Mouse (Mus musculus): ENCODE measurements around the gene Vps39. TPM values are rescaled to one million over a fixed set of nuclear protein-coding genes. Genes with fewer than 3 reads are reported as not detected.

Vps39 gene
- polyA plus RNA-seq, 1 experiment from 2014 or later: 7.1 TPM

- no peaks in the 10 kb centered on the region for H3K9me3 ChIP-seq (replicated peaks)
- no peak overlapping the region; the same call in 1 of the 2 replicates for H3K27ac ChIP-seq
- H3K4me3 ChIP-seq (replicated peaks): peak overlapping the region; percentile 98; the same call in 1 of the 2 replicates
- H3K9ac ChIP-seq: no peak overlapping the region
- peaks cover 28% of the 10 kb centered on the region for H3K4me1 ChIP-seq (replicated peaks)
- H3K36me3 ChIP-seq: peaks cover 48% of the 10 kb centered on the region
- no peak for ATAC-seq (ENCODE audit: low read depth)
- DNase-seq: no peak
- H3K4me2 ChIP-seq: peak overlapping the region; percentile 32
- H3K27me3 ChIP-seq: no peaks in the 10 kb centered on the region
- WGBS (ENCODE audit: insufficient replicate concordance): 72% methylated on average over 5 of the region's 5 CpGs
Measured at GRCm38 (mm10) chr2:120351321-120351720, 1.6 kb downstream of the Vps39 start.

DNA sequence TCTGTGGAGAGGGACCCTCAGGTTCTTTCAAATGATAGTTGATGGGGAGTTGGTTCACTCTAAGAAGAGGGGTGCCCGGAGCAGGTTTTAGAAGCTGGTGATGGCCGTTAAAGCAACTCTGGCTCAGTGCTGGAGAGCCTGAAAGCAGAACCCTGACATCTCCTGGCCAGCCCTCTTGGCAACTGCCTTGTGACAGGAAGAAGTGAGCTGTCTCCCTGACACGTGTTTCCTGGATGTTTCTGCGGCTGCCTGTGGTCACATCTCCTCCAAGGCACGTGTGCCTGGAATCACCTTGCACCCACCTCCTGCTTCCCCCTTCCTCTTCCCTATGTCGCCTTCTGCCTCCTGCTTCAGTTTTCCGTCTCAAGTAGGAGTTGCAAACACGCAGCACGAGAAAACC lies 4.8 kb downstream of the Vps39 start:
- H3K9me3 ChIP-seq (replicated peaks): no peaks in the 10 kb centered on the region
- no peak overlapping the region for H3K4me3 ChIP-seq (replicated peaks)
- H3K27ac ChIP-seq: no peak overlapping the region
- H3K27me3 ChIP-seq: no peaks in the 10 kb centered on the region
- peaks cover 49% of the 10 kb centered on the region for H3K36me3 ChIP-seq
- no peak overlapping the region for H3K4me2 ChIP-seq
- ATAC-seq (ENCODE audit: low read depth) (no peak), DNase-seq (no peak)
- H3K4me1 ChIP-seq (replicated peaks): peaks cover 28% of the 10 kb centered on the region
- H3K9ac ChIP-seq: no peak overlapping the region
- WGBS (ENCODE audit: insufficient replicate concordance): 31% methylated on average over 9 of the region's 9 CpGs

- Histone ChIP-seq H3K9ac (no peak overlapping the region), H3K36me3 (peaks cover 81% of the 10 kb centered on the region), H3K4me1 (replicated peaks) (no peaks in the 10 kb centered on the region), H3K9me3 (replicated peaks) (no peaks in the 10 kb centered on the region), H3K27ac (no peak overlapping the region), H3K4me3 (replicated peaks) (no peak overlapping the region), H3K27me3 (no peaks in the 10 kb centered on the region), H3K4me2 (no peak overlapping the region)
- ATAC-seq (ENCODE audit: low read depth) (no peak), DNase-seq (no peak)
- 79% methylated on average over 1 of the region's 1 CpGs for whole genome bisulfite sequencing (ENCODE audit: insufficient replicate concordance)
Measured at GRCm38 (mm10) chr2:120341741-120342140, 11.2 kb downstream of the Vps39 start.

DNA sequence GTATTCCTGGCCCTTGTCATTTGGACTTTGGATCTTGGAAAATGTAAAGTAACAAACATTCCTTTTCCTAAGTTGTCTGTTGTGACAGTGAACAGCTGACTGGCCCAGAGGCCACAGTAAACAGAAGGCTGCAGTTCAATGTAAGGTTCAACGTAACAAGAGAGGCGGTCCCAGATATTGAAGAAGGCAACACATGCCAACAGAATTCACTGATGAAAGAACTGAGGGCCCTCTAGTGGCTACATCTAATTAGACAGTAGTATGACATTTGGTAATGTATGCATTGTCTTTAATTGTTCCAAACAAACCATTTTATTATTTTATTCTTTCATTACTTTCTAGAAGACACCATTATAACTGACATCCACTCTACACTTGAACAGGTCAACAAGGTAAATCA lies 15.1 kb downstream of the Vps39 start:
- no peak for ATAC-seq (ENCODE audit: low read depth)
- no peaks in the 10 kb centered on the region for H3K4me1 ChIP-seq (replicated peaks)
- H3K4me2 ChIP-seq: no peak overlapping the region
- WGBS (ENCODE audit: insufficient replicate concordance): 79% methylated on average over 2 of the region's 2 CpGs
- H3K9ac ChIP-seq: no peak overlapping the region
- no peak overlapping the region for H3K4me3 ChIP-seq (replicated peaks)
- peaks cover 76% of the 10 kb centered on the region for H3K36me3 ChIP-seq
- no peaks in the 10 kb centered on the region for H3K9me3 ChIP-seq (replicated peaks)
- H3K27ac ChIP-seq: no peak overlapping the region
- no peaks in the 10 kb centered on the region for H3K27me3 ChIP-seq
- DNase-seq: no peak

GRCm38 (mm10) chr2:120331575-120331974 lies 21.4 kb downstream of the Vps39 start:
- H3K4me3 ChIP-seq (replicated peaks): no peak overlapping the region
- no peaks in the 10 kb centered on the region for H3K9me3 ChIP-seq (replicated peaks)
- H3K36me3 ChIP-seq: peaks cover 74% of the 10 kb centered on the region
- no peak overlapping the region for H3K4me2 ChIP-seq
- H3K27me3 ChIP-seq: no peaks in the 10 kb centered on the region
- DNase-seq (no peak), ATAC-seq (ENCODE audit: low read depth) (no peak)
- no peak overlapping the region for H3K27ac ChIP-seq
- WGBS (ENCODE audit: insufficient replicate concordance): 81% methylated on average over 4 of the region's 4 CpGs
- H3K4me1 ChIP-seq (replicated peaks): no peaks in the 10 kb centered on the region
- no peak overlapping the region for H3K9ac ChIP-seq

DNA sequence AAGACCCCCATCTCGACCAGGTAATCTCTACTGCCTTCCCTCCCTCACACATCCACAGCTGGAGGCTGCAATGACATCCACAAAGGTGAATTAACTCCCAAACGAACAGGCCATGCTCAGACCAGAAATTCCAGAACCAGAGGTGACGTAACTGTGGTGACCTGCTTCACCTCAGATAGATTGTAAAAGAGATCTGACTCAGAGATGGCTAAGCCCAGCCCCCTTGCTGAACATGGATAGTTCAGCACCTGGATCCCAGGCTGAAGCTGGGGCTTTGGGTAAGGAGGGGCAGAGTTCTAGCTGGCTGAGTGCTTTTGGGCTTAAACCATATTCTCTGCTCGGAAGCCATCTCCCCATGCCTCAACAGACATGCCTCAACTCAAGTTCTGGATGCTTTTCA lies 37.9 kb downstream of the Vps39 start:
- Histone ChIP-seq H3K4me3 (replicated peaks) (no peak overlapping the region), H3K27ac (no peak overlapping the region), H3K9ac (no peak overlapping the region), H3K27me3 (no peaks in the 10 kb centered on the region), H3K4me2 (no peak overlapping the region), H3K36me3 (peaks cover 36% of the 10 kb centered on the region), H3K4me1 (replicated peaks) (no peaks in the 10 kb centered on the region), H3K9me3 (replicated peaks) (no peaks in the 10 kb centered on the region)
- WGBS (ENCODE audit: insufficient replicate concordance): 59% methylated on average over 4 of the region's 4 CpGs
- DNase-seq (no peak), ATAC-seq (ENCODE audit: low read depth) (no peak)

GRCm38 (mm10) chr2:120314487-120314886 lies 38.5 kb downstream of the Vps39 start:
- H3K36me3 ChIP-seq: peaks cover 33% of the 10 kb centered on the region
- DNase-seq: no peak
- H3K4me2 ChIP-seq: no peak overlapping the region
- H3K27ac ChIP-seq: no peak overlapping the region
- no peak overlapping the region for H3K9ac ChIP-seq
- 69% methylated on average over 4 of the region's 4 CpGs for WGBS (ENCODE audit: insufficient replicate concordance)
- no peak overlapping the region for H3K4me3 ChIP-seq (replicated peaks)
- H3K4me1 ChIP-seq (replicated peaks): no peaks in the 10 kb centered on the region
- no peak for ATAC-seq (ENCODE audit: low read depth)
- no peaks in the 10 kb centered on the region for H3K27me3 ChIP-seq
- no peaks in the 10 kb centered on the region for H3K9me3 ChIP-seq (replicated peaks)

DNA sequence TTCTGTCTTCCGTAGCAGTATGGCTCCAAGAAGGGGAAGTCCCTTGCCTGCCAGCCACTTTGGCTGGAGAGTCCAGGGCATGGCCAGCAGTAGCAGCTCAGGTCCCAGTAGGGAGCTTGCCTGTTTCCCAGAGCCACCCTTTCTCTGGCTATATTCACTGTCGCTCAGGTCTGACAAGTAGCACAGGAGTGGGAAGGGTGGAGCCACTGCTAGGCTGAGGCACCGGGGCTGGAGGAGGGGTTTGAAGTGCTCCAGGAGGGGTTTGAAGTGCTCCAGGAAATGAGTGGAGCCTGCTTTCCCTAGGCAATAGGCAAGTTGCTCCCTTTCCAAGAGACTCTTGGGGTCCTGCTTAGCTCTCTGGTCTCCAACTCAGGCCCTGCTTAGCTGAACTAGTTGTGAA lies 39.0 kb downstream of the Vps39 start, which contains the start of gene Pla2g4f:
TSS of gene Pla2g4f (minus strand) at position 190 of the 400 bp plus-strand sequence.
- no peak for ATAC-seq (ENCODE audit: low read depth)
- H3K9ac ChIP-seq: no peak within 1 kb of the TSS
- H3K36me3 ChIP-seq: peaks cover 27% of the 10 kb centered on the region
- no peaks in the 10 kb centered on the region for H3K27me3 ChIP-seq
- WGBS (ENCODE audit: insufficient replicate concordance): 41% methylated on average over 3 of the region's 3 CpGs
- H3K4me2 ChIP-seq: no peak within 1 kb of the TSS
- H3K27ac ChIP-seq: no peak within 1 kb of the TSS
- no peak within 1 kb of the TSS for H3K4me3 ChIP-seq (replicated peaks)
- H3K4me1 ChIP-seq (replicated peaks): no peaks in the 10 kb centered on the region
- no peaks in the 10 kb centered on the region for H3K9me3 ChIP-seq (replicated peaks)
- DNase-seq: no peak

DNA sequence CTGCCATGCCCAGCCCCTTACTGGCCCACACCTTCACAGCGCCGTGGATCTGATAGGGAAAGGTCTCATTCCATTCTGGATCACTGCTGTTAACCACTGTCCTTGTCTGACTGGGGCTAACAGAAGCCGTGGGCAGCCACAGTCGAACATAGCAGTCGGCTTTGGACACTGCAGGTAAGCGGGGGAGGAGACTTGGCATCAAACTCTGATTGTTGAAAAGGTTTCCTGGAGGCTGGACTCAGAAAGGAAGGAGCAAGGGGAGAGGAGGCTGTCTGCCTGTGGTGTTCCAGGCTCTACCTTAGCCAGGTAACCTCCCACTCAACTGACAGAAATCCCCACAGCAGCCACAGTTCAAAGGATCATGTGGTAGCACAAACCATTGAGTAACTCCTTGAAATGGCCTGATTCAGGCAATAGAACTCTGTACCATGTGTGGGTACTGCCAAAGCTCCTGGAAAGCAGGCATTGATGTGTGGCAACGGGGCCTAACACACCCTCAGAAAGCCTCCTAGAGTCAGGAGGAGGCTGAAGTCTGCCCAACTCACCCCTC lies 40.6 kb downstream of the Vps39 start:
- H3K4me3 ChIP-seq (replicated peaks): no peak overlapping the region
- no peak overlapping the region for H3K4me2 ChIP-seq
- 60% methylated on average over 7 of the region's 7 CpGs for WGBS (ENCODE audit: insufficient replicate concordance)
- no peaks in the 10 kb centered on the region for H3K27me3 ChIP-seq
- DNase-seq: no peak
- H3K27ac ChIP-seq: no peak overlapping the region
- H3K9ac ChIP-seq: no peak overlapping the region
- H3K9me3 ChIP-seq (replicated peaks): no peaks in the 10 kb centered on the region
- peaks cover 11% of the 10 kb centered on the region for H3K36me3 ChIP-seq
- H3K4me1 ChIP-seq (replicated peaks): no peaks in the 10 kb centered on the region
- ATAC-seq (ENCODE audit: low read depth): no peak

- Histone ChIP-seq H3K9ac (no peak overlapping the region), H3K27ac (no peak overlapping the region), H3K36me3 (no peaks in the 10 kb centered on the region), H3K4me2 (no peak overlapping the region), H3K4me1 (replicated peaks) (no peaks in the 10 kb centered on the region), H3K9me3 (replicated peaks) (no peaks in the 10 kb centered on the region), H3K27me3 (no peaks in the 10 kb centered on the region), H3K4me3 (replicated peaks) (no peak overlapping the region)
- ATAC-seq (ENCODE audit: low read depth): no peak
- 9% methylated on average over 3 of the region's 3 CpGs for WGBS (ENCODE audit: insufficient replicate concordance)
- DNase-seq: no peak
Measured at GRCm38 (mm10) chr2:120304113-120304512, 48.8 kb downstream of the Vps39 start.

DNA sequence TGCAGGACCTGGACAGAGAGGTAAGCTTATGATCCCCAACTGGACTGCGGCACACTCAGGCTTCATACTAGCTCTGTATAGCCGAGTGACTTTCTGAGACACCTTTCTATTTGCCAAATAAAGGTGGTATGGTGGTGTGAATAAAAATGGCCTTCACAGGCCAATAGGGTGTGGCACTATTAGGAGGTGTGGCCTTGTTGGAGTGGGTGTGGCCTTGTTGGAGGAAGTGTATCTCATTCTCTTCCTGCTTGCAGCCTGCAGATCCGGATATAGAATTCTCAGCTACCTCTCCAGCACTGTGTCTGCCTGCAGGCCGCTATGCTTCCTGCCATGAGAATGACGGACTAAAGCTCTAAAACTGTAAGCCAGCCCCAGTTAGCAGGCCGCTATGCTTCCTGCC lies 51.9 kb downstream of the Vps39 start:
- no peaks in the 10 kb centered on the region for H3K4me1 ChIP-seq (replicated peaks)

DNA sequence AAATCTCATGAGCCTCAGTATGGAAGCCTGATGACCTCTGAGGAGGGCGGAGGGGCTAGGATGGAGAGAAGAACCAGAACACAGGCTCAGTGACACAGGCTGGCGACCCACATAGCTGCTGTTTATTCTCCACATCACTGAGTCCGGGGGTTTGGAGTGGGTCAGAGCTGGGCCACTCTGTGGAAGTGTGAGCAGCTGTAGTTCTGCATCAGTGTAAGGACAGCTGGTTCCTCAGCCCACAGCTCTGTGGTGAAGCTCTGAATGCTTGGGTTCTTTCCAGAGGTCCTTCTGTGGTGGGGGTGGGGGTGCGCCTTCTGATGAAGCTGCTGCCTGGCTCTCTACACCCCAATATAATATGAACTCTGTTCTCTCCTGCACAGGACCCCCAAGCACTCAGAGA lies 53.1 kb downstream of the Vps39 start:
- Histone ChIP-seq H3K9me3 (replicated peaks) (no peaks in the 10 kb centered on the region), H3K4me3 (replicated peaks) (no peak overlapping the region), H3K27me3 (no peaks in the 10 kb centered on the region), H3K4me1 (replicated peaks) (no peaks in the 10 kb centered on the region), H3K36me3 (no peaks in the 10 kb centered on the region), H3K27ac (no peak overlapping the region), H3K4me2 (no peak overlapping the region), H3K9ac (no peak overlapping the region)
- 56% methylated on average over 4 of the region's 4 CpGs for WGBS (ENCODE audit: insufficient replicate concordance)
- DNase-seq: no peak
- no peak for ATAC-seq (ENCODE audit: low read depth)

More for the DNA sequence above, 51.9 kb downstream of the Vps39 start:
- Histone ChIP-seq H3K4me3 (replicated peaks) (no peak overlapping the region), H3K36me3 (no peaks in the 10 kb centered on the region), H3K4me2 (no peak overlapping the region), H3K9ac (no peak overlapping the region), H3K27ac (no peak overlapping the region), H3K27me3 (no peaks in the 10 kb centered on the region), H3K9me3 (replicated peaks) (no peaks in the 10 kb centered on the region)
- 75% methylated on average over 6 of the region's 6 CpGs for WGBS (ENCODE audit: insufficient replicate concordance)
- DNase-seq (no peak), ATAC-seq (ENCODE audit: low read depth) (no peak)
